1 mouse cellular context compared by ENCODE assay signal in the genomic region with DNA sequence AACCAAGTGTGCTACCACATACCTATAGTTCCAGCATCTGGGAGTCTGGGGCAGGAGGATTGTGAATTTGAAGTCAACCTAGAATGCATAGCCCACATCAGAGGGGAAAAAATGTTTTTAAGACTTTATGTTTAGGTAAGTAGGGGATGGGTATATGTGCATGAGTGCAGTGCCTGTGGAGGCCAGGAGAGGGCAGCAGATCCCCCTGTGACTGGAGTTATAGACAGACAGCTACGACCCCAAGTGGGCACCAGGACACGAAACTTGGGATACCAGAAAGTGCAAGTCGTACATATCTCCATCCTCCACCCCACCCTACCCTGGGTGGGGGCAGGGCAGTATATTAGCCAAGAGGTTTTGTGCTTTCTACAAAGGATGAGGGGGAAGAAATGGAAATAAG.
TF ChIP-seq lines count a peak whose summit lies in the region.

No protein-coding gene starts in this region.

TF ChIP-seq in CH12.LX, 34 proteins besides CTCF, POLR2A, EP300 and RAD21 (continued from another document):
- TF ChIP-seq GABPA (IDR thresholded peaks at IDR 0.05; ENCODE audit: insufficient replicate concordance, low read depth, low read length), result no peak
